Mouse (Mus musculus): ENCODE results near the gene Ift22.
"Not testable (repeated sequence)": the region's sequence is repeated elsewhere in the genome, so short reads cannot be mapped to it uniquely, and the experiment has no call there.

Ift22 gene

GRCm38 (mm10) chr5:136949551-136950336 lies 41.8 kb downstream of the Ift22 start:
- DNase-seq, result not testable (repeated sequence)

GRCm38 (mm10) chr5:136950521-136950920 lies 42.6 kb downstream of the Ift22 start:
- DNase-seq, result no peak

DNA sequence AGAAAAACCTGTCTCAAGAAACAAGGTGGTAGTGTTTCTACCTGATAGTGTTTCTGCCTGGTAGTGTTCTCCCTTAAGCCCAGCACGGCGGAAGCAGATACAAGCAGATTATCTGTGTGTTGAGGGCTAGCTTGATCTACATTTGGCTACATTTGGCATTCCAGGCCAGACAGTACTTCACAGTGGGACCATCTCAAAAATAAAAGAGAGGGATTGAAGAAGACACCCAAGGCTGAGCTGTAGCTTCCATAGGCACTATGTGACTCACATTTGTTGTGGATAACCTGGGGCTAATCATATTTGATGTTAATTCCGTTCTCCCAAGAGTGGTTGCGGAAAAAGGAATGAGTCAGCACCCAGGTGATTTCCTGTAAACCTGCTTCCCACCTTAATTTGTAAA lies 44.2 kb downstream of the Ift22 start:
- no peak for DNase-seq

- peak; percentile 97 to 99 for DNase-seq
Measured at GRCm38 (mm10) chr5:136953015-136953414, 45.1 kb downstream of the Ift22 start, which contains the start of gene Fis1. TSS of gene Fis1 (plus strand) at chr5:136953275.

DNA sequence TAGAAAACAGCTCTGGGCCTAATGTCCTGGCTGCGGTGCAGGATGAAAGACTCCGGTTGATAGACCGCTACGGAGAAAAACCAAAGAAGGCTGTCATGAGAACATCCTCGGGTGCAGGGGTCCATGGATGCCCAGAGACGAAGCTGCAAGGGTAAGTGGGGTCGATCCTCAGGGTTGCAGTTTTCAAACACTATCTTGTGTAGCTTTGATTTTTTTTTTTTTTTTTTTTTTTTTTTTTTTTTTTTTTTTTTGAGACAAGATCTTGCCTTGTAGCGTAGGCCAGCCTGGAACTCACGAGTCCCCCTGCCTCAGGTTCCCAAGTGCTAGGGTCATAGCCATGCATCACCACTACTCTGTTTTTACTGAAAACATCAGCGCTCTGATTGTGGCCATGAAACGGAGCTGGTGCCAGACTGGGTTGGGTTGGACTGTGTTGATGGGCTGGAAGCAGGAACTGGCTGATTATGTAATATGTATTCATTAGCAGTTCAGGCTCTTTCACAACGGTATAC lies 45.5 kb downstream of the Ift22 start:
- DNase-seq, result peak; percentile 48 to 82

- peak in 1 of 2 experiments; percentile 51 for DNase-seq
Measured at GRCm38 (mm10) chr5:136955622-136956021, 47.7 kb downstream of the Ift22 start.

DNA sequence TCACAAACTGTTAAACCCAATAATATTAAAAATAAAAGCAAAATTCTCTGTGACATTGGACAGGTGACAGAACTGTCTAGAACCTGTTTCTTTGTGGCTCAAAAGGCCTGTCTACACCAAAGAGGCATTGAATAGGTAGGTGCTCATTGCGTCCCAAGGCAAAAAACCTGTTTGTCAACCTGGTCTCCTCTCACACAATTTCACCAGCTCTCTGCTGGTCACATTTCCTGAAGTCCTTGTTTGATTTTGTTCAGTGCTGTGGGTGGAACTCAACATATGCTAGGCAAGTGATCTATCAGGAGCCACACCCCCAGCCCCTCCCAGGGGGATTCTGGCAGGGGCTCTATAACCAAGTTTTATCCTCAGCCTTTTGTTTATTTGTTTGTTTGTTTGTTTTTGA lies 49.3 kb downstream of the Ift22 start:
- no peak for DNase-seq

DNA sequence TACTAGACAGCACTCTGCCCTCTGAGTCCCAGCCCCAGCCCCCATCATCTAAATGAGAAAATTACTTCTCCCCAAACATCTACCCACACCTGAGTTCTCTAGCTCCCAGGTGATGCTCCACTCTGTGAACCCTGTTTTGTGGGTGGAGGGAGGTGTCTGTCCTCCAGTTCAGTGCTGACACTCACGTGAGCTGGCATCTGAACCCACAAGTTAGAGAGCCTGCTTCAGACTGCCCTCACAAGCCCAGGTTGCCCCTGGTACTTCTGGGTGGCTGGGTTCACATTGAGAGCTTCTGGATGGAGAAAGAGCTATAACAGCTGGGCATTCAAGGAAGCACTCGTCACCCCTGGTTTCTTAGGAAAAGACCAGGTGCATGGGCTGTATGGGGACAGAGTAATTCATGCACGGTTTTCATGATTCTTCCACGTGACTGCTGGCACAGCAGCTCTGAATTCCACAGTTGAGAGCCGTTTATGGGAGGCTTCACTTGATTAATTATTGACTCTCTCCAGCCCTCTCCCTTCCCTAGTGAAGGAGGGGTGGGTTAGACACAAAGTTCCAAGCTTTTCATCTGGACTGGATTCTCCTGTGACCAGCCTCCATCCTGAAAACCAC lies 51.1 kb downstream of the Ift22 start:
- DNase-seq, result peak; percentile 79 to 90

- DNase-seq, result peak; percentile 76 to 88
Measured at GRCm38 (mm10) chr5:136960053-136960452, 52.1 kb downstream of the Ift22 start.

- DNase-seq, result peak in 1 of 2 experiments; percentile 54
Measured at GRCm38 (mm10) chr5:136961334-136961982, 53.5 kb downstream of the Ift22 start.

DNA sequence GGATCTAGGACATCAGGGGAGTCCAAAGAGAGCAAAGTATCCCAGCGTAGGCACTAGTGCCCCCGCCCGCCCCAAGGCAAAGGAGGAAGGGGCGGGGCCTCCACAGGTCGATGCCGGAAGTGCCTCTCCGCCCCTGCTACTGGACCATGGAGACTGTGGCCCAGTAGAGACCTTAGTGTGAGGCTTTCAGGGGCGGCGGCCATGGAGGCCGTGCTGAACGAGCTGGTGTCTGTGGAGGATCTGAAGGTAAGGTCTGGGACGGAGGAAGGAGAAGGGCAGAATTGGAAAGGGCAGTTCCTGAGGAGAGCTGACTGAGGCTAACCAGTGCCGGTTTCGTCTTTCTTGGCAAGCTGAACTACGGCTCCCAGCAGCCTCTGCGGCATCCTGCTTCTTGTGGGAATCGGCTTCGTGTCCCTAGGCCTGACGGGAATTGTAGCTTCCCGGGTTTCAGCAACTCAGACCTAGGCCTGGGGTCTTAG lies 54.1 kb downstream of the Ift22 start:
- DNase-seq, result peak; percentile 94 to 95

DNA sequence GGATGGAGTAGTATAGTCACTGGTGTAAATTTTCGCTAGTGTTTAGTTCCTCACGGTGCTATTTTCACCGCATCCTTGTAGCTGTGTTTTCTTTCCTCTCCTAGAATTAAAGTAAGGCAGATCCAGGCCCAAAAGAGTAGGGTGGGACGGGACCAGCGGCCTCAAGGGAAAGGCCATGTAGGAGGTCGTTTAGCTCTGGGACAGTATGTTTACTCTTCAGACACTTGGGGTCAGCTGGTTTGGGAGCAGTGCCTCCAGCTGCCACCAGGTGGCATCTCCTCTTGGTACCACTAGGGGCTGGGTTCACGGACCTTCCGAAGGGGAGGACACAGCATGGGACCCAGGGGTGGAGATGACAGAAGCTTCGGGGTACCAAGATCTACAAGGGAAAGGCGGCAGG lies 54.6 kb downstream of the Ift22 start:
- DNase-seq, result peak; percentile 89 to 91

DNA sequence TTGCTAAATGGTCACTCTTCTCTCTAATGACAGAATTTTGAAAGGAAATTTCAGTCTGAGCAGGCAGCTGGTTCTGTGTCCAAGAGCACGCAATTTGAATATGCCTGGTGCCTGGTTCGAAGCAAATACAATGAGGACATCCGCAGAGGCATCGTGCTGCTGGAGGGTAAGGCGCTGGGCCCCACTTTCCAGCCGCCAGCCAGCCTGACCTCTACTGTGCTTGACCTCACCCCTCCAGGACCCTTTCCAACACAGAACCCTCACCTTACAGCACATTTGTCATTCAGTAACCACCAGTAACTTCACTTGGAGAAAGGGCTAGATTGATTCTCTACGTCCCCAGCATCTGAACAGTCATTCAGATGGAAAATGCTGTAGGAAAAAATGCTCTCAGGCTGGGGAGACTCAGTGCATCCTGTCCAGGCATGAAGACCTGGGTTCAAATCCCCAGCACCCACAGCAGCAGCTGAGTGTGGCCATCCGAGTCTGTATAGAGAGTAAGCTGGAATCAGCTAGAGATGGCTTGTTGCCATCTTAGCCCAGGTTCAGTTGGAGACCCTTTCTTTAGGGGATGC lies 55.1 kb downstream of the Ift22 start:
- DNase-seq, result no peak
